Mouse (Mus musculus): ENCODE results near the gene Gmps. TPM values are rescaled to one million over a fixed set of nuclear protein-coding genes. Genes with fewer than 3 reads are reported as not detected.

The Gmps gene
- 17.1 TPM for total RNA-seq (2023)

DNA sequence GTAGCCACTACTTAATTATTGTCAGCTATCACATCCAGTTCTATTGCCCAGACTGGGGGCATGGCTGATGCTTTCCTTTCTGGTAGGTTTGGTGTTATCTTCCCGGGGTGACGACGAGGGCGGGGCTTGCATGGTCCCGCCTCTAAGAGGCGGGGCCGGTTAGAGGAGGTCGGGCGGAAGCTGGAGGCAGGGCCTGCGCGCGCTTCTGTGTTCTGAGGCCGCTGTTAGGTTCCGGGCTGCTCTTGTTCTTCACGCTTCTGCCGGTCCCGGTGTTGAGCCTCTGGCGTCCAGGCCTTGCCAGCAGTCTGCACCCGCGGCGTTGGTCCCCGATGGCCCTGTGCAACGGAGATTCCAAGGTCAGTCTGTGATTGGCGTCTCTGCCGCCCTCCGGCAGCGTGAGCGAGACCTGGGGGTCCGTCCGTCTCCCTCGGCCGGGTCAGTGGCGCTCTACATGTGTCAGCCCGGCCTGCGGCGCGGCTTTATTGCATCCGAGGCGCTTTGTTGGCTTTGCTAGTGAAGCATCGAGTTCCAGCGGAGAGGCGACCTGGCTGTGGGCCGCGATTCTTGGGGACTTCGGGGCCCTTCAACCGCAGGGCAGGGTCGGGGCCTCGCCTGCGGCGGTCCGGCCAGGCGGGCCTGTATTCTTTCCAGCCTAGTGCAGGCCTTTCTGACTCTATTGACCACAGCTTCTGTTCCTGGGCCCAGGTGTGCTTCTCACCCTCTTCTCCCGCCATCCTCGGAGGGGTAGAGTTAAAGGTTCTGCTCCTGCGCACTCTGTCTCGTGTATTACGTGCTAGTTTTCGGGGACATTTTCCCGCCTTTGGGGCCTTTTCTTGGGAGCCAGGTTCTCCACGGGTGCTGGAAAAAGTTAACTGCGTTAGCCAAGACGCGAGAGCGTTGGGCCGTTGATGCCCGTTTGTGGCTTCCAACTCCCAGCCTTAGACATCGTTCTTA lies at the start of gene Gmps:
Gene Gmps (plus strand): TSS at position 152 of the 954 bp plus-strand sequence.

DNA sequence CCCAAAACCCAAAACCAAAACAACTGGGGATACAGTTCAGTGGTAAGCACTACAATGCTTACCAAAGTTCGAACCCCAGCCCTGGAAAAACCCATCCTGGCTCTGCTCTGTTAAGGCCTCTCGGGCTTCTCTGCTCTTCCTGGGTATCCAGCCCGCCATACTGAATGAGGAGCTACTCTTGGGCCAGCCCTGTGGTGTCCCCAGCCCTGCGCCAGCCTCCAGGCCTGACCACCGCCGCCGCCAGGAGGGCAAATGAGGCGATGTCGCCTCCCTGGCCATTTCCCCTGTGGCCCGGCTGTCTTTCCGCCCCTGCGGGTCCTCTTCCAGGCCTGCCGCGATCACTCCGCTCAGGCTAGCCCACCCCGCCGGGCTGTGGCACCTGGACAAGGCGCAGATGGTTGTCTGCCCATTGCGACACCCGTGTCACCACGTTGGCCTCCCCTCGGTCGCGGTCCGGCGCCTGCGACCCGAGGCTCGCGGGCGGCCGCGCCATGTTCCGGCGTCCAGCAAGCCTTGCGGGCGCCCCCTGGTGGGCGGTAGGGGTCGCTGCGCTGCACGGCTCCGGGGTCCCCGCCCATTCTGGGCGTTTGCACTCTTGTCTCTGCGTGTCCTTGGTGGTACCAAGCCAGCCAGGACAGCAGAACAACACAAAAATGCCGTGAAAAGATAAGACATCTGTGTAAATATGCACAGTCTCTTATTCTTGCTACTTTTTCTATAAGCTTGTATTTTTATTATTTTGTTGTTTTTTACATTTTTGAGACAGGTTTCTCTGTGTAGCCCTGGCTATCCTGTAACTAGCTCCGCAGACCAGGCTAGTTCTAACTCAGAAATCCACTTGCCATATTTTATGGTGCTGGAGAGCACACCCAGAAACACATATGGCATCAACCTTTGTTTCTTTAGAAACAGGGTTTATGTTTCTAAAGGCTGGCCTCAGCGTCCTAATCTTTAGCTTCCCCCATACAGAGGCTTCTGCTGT lies 46.7 kb upstream of the Gmps start, which contains the start of gene E130311K13Rik:
Gene E130311K13Rik (minus strand): TSS at position 595 of the 982 bp plus-strand sequence.

DNA sequence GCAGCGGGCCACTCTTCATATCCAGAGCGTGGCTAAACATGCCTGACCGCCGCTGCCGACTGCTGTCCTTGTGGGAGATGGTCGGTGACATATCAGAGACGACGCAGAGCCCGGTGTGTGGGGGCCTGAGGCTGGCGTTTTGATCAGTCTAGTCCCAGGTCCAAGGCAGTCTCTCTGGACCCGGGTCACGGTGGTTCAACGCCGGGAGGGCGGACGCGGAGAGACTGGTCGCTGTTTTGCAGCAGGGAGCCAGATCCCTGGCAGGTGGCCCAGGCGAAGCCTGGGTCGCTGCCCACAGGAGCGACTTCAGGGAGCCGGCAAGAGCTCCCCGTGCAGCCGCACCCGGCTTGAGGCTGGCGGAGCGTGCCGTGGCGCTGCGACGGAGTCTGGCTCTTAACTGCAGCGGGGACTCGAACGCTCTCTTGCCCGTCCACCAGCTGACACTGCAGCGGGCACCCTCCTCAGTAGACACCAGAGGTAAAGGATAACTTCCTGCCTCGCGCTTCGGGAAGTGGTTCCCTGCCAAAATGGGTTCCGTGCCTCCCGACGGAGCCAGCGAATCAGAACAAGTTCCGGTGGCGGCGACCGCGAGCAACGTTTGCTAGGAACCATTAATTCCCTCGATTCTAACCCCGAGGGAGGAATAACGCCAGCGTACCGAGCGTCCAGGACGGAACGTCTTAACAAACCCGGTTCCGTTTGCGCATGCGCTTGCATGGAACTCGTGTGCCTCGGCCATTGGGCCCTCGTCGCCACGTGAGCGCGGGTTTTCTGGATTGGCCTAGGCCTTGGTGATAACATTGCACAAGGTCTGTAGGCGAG lies 11.6 kb upstream of the Gmps start, which contains the start of gene Slc33a1:
Gene Slc33a1 (minus strand): TSS at position 669 of the 822 bp plus-strand sequence.

Other genes starting within 250 kb of the Gmps start
- gene Plch1, start 76.6 kb upstream of the Gmps start, total RNA-seq (2023) = 4.6 TPM
- 5.5 TPM for gene E130311K13Rik, start 46.6 kb upstream of the Gmps start, total RNA-seq (2023)
- gene Slc33a1, start 11.3 kb upstream of the Gmps start, total RNA-seq (2023) = 10.9 TPM
- gene Vmn2r1, start 105.4 kb downstream of the Gmps start, total RNA-seq (2023) = not detected
- gene Vmn2r2, start 165.8 kb downstream of the Gmps start, total RNA-seq (2023) = not detected